Mouse (Mus musculus) CH12.LX (cell line): Measurements from ENCODE around the gene Dyrk3.

ENCODE experiments used
- EP300 ChIP-seq: IDR thresholded peaks from 2 replicates; pipeline ENCODE4 v1.6.1; 2011; ENCODE audit warnings: low read length, improper control_type of control experiment
- IRF4 ChIP-seq: IDR thresholded peaks from 2 replicates; pipeline ENCODE4 v1.6.1; 2014; ENCODE audit warnings: low read depth, mild to moderate bottlenecking, inconsistent platforms, low read length, improper control_type of control experiment
- MAFK ChIP-seq: IDR thresholded peaks from 2 replicates; pipeline ENCODE4 v1.6.1; 2011; ENCODE audit warnings: low read length, improper control_type of control experiment; ENCODE audit not compliant: insufficient replicate concordance
- MAX ChIP-seq: IDR thresholded peaks from 2 replicates; pipeline ENCODE4 v1.6.1; 2011; ENCODE audit warnings: low read length, improper control_type of control experiment
- TCF12 ChIP-seq: IDR thresholded peaks from 2 replicates; pipeline ENCODE4 v1.6.1; 2014; ENCODE audit warnings: low read depth, mild to moderate bottlenecking, inconsistent platforms, low read length, improper control_type of control experiment
- USF1 ChIP-seq: IDR thresholded peaks from 2 replicates; pipeline ENCODE4 v1.6.1; 2014; ENCODE audit warnings: low read depth, mild to moderate bottlenecking, inconsistent platforms, low read length, improper control_type of control experiment
- ZC3H11A ChIP-seq: IDR thresholded peaks from 2 replicates; pipeline ENCODE4 v1.6.1; 2012; ENCODE audit warnings: low read depth, mild to moderate bottlenecking, inconsistent platforms, low read length, improper control_type of control experiment
- ZMIZ1 ChIP-seq: IDR thresholded peaks from 2 replicates; pipeline ENCODE4 v1.6.1; 2012; ENCODE audit warnings: low read depth, mild to moderate bottlenecking, inconsistent platforms, low read length, improper control_type of control experiment

- TF ChIP-seq MAX = no peak
- no peak for TF ChIP-seq IRF4
- TF ChIP-seq EP300 = no peak
- TF ChIP-seq MAFK = no peak
- no peak for TF ChIP-seq TCF12
- no peak for TF ChIP-seq USF1
- no peak for TF ChIP-seq ZMIZ1
- no peak for TF ChIP-seq ZC3H11A
These were observed 47.0 kb upstream of the Dyrk3 start for GRCm38 (mm10) chr1:131184956-131185660.
